Mouse (Mus musculus): ENCODE results near the gene Tuba1c. TPM values are rescaled to one million over a fixed set of nuclear protein-coding genes. Genes with fewer than 3 reads are reported as not detected.

The Tuba1c gene
- polyA plus RNA-seq, 1 experiment, result 976 TPM

- TF ChIP-seq MAX (IDR thresholded peaks at IDR 0.05) (no peak), MYOG (IDR thresholded peaks at IDR 0.05; ENCODE audit: control insufficient read depth, extremely low read depth, insufficient read length) (no peak), MYOD1 (IDR thresholded peaks at IDR 0.05; ENCODE audit: control insufficient read depth, insufficient read length, low read depth) (no peak), FOSL1 (IDR thresholded peaks at IDR 0.05; ENCODE audit: insufficient read depth, low read length, poor library complexity, severe bottlenecking) (no peak), USF1 (IDR thresholded peaks at IDR 0.05; ENCODE audit: low read depth) (no peak), CTCF (IDR thresholded peaks at IDR 0.05; ENCODE audit: control insufficient read depth, insufficient read depth, insufficient read length) (no peak), CEBPB (IDR thresholded peaks at IDR 0.05; ENCODE audit: low read depth) (no peak)
- Histone ChIP-seq H3K79me3 (ENCODE audit: low read depth) (peaks cover 20% of the 10 kb centered on the region), H3ac (ENCODE audit: control insufficient read depth, insufficient read length, low read depth) (no peak overlapping the region), H3K4me3 (ENCODE audit: insufficient read depth, poor library complexity, severe bottlenecking) (no peak overlapping the region), H3K27me3 (ENCODE audit: control insufficient read depth, insufficient read depth, insufficient read length) (no peaks in the 10 kb centered on the region), H3K36me3 (ENCODE audit: control insufficient read depth, insufficient read depth) (peaks cover 3% of the 10 kb centered on the region), H3K79me2 (ENCODE audit: control insufficient read depth, insufficient read depth) (peaks cover 20% of the 10 kb centered on the region)
These were observed 2.6 kb upstream of the Tuba1c start for GRCm38 (mm10) chr15:99027116-99027515.

- TF ChIP-seq MYOD1 (IDR thresholded peaks at IDR 0.05; ENCODE audit: control insufficient read depth, insufficient read length, low read depth), result no peak
- TF ChIP-seq FOSL1 (IDR thresholded peaks at IDR 0.05; ENCODE audit: insufficient read depth, low read length, poor library complexity, severe bottlenecking), result no peak
- TF ChIP-seq CTCF (IDR thresholded peaks at IDR 0.05; ENCODE audit: control insufficient read depth, insufficient read depth, insufficient read length), result no peak
- no peak for TF ChIP-seq MAX (IDR thresholded peaks at IDR 0.05)
- no peak for TF ChIP-seq MYOG (IDR thresholded peaks at IDR 0.05; ENCODE audit: control insufficient read depth, extremely low read depth, insufficient read length)
- no peak for TF ChIP-seq CEBPB (IDR thresholded peaks at IDR 0.05; ENCODE audit: low read depth)
- no peak for TF ChIP-seq USF1 (IDR thresholded peaks at IDR 0.05; ENCODE audit: low read depth)
- Histone ChIP-seq H3K4me3 (ENCODE audit: insufficient read depth, poor library complexity, severe bottlenecking) (peak overlapping the region; percentile 100), H3K36me3 (ENCODE audit: control insufficient read depth, insufficient read depth) (peaks cover 22% of the 10 kb centered on the region), H3K27me3 (ENCODE audit: control insufficient read depth, insufficient read depth, insufficient read length) (no peaks in the 10 kb centered on the region), H3ac (ENCODE audit: control insufficient read depth, insufficient read length, low read depth) (peak overlapping the region; percentile 64), H3K79me2 (ENCODE audit: control insufficient read depth, insufficient read depth) (peaks cover 39% of the 10 kb centered on the region), H3K79me3 (ENCODE audit: low read depth) (peaks cover 38% of the 10 kb centered on the region)
These were observed 725 bp upstream of the Tuba1c start for GRCm38 (mm10) chr15:99028874-99029458.

GRCm38 (mm10) chr15:99030585-99031387, 1.1 kb downstream of the Tuba1c start:
- H3K4me3 ChIP-seq (ENCODE audit: insufficient read depth, poor library complexity, severe bottlenecking), result peak overlapping the region; percentile 100
- peaks cover 56% of the 10 kb centered on the region for H3K79me2 ChIP-seq (ENCODE audit: control insufficient read depth, insufficient read depth)
- peaks cover 50% of the 10 kb centered on the region for H3K79me3 ChIP-seq (ENCODE audit: low read depth)
- peak overlapping the region; percentile 85 for H3ac ChIP-seq (ENCODE audit: control insufficient read depth, insufficient read length, low read depth)
- TF ChIP-seq USF1 (IDR thresholded peaks at IDR 0.05; ENCODE audit: low read depth), result no peak
- no peak for TF ChIP-seq MYOG (IDR thresholded peaks at IDR 0.05; ENCODE audit: control insufficient read depth, extremely low read depth, insufficient read length)
- no peak for TF ChIP-seq CTCF (IDR thresholded peaks at IDR 0.05; ENCODE audit: control insufficient read depth, insufficient read depth, insufficient read length)
- no peak for TF ChIP-seq CEBPB (IDR thresholded peaks at IDR 0.05; ENCODE audit: low read depth)
- peak; percentile 93 for TF ChIP-seq FOSL1 (IDR thresholded peaks at IDR 0.05; ENCODE audit: insufficient read depth, low read length, poor library complexity, severe bottlenecking)
- peak; percentile 40 for TF ChIP-seq MAX (IDR thresholded peaks at IDR 0.05)
- TF ChIP-seq MYOD1 (IDR thresholded peaks at IDR 0.05; ENCODE audit: control insufficient read depth, insufficient read length, low read depth), result peak; percentile 82
- peaks cover 36% of the 10 kb centered on the region for H3K36me3 ChIP-seq (ENCODE audit: control insufficient read depth, insufficient read depth)
- H3K27me3 ChIP-seq (ENCODE audit: control insufficient read depth, insufficient read depth, insufficient read length), result no peaks in the 10 kb centered on the region

GRCm38 (mm10) chr15:99031388-99031675, 1.6 kb downstream of the Tuba1c start:
- Histone ChIP-seq H3K36me3 (ENCODE audit: control insufficient read depth, insufficient read depth) (peaks cover 42% of the 10 kb centered on the region), H3K79me3 (ENCODE audit: low read depth) (peaks cover 55% of the 10 kb centered on the region), H3ac (ENCODE audit: control insufficient read depth, insufficient read length, low read depth) (peak overlapping the region; percentile 83), H3K79me2 (ENCODE audit: control insufficient read depth, insufficient read depth) (peaks cover 62% of the 10 kb centered on the region), H3K27me3 (ENCODE audit: control insufficient read depth, insufficient read depth, insufficient read length) (no peaks in the 10 kb centered on the region), H3K4me3 (ENCODE audit: insufficient read depth, poor library complexity, severe bottlenecking) (peak overlapping the region; percentile 100)
- TF ChIP-seq CTCF (IDR thresholded peaks at IDR 0.05; ENCODE audit: control insufficient read depth, insufficient read depth, insufficient read length) (no peak), FOSL1 (IDR thresholded peaks at IDR 0.05; ENCODE audit: insufficient read depth, low read length, poor library complexity, severe bottlenecking) (no peak), USF1 (IDR thresholded peaks at IDR 0.05; ENCODE audit: low read depth) (no peak), CEBPB (IDR thresholded peaks at IDR 0.05; ENCODE audit: low read depth) (no peak), MYOG (IDR thresholded peaks at IDR 0.05; ENCODE audit: control insufficient read depth, extremely low read depth, insufficient read length) (no peak), MAX (IDR thresholded peaks at IDR 0.05) (no peak), MYOD1 (IDR thresholded peaks at IDR 0.05; ENCODE audit: control insufficient read depth, insufficient read length, low read depth) (no peak)

- Histone ChIP-seq H3K79me3 (ENCODE audit: low read depth) (peaks cover 60% of the 10 kb centered on the region), H3ac (ENCODE audit: control insufficient read depth, insufficient read length, low read depth) (peak overlapping the region; percentile 64), H3K4me3 (ENCODE audit: insufficient read depth, poor library complexity, severe bottlenecking) (peak overlapping the region; percentile 100), H3K79me2 (ENCODE audit: control insufficient read depth, insufficient read depth) (peaks cover 67% of the 10 kb centered on the region), H3K27me3 (ENCODE audit: control insufficient read depth, insufficient read depth, insufficient read length) (no peaks in the 10 kb centered on the region), H3K36me3 (ENCODE audit: control insufficient read depth, insufficient read depth) (peaks cover 48% of the 10 kb centered on the region)
- TF ChIP-seq CTCF (IDR thresholded peaks at IDR 0.05; ENCODE audit: control insufficient read depth, insufficient read depth, insufficient read length) (no peak), CEBPB (IDR thresholded peaks at IDR 0.05; ENCODE audit: low read depth) (peak; percentile 1)
These were observed 2.5 kb downstream of the Tuba1c start for GRCm38 (mm10) chr15:99032041-99032725.

All from C2C12 (cell line).